Mouse (Mus musculus): ENCODE results near the gene Hlx.

The Hlx gene

DNA sequence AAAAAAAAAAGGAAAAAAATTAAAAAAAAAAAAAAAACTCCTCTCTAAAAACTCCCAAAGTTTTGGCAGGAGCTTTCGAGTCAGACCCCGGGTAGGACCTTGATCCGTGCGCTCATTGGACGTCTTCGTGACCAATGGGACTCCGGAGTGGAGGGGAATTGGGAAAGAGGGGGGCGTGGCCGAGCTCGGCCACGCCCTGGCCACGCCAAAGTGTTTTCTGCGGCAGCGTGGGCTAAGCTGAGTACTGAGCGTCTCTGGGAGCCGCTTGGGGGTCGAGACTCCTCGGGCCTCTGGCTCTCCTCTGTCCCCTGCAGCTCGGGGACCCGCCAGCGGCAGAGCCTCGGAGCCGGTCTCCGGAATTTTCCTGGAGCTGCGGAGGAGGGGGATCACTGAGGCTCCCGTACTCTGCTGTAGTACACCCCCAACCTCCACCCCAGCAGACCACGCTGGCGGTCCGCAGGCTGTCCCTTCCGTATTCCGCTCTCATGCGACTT is at the start of gene Hlx:
Gene Hlx, minus strand, starts transcription at position 64 of the 494 bp plus-strand sequence.
- DNase-seq (ENCODE audit: low spot score), result no peak

DNA sequence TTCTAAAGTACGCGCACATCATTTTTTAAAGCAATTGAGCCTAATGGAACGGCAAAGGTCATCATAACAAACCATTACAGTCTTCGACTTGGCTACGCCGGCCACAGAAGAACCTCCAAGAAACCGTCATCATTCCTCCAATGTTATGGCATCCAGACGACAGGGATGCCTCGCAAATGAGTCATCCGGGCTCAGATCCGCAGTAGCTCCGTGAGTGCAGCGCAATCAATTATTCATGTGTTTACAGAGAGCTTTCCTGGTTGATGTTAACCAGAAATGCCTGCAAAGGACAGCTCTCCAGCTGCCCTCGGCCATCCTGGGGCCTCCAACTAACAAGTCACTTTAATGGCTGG is 49.7 kb upstream of the Hlx start:
- no peak for DNase-seq (ENCODE audit: low spot score)

DNA sequence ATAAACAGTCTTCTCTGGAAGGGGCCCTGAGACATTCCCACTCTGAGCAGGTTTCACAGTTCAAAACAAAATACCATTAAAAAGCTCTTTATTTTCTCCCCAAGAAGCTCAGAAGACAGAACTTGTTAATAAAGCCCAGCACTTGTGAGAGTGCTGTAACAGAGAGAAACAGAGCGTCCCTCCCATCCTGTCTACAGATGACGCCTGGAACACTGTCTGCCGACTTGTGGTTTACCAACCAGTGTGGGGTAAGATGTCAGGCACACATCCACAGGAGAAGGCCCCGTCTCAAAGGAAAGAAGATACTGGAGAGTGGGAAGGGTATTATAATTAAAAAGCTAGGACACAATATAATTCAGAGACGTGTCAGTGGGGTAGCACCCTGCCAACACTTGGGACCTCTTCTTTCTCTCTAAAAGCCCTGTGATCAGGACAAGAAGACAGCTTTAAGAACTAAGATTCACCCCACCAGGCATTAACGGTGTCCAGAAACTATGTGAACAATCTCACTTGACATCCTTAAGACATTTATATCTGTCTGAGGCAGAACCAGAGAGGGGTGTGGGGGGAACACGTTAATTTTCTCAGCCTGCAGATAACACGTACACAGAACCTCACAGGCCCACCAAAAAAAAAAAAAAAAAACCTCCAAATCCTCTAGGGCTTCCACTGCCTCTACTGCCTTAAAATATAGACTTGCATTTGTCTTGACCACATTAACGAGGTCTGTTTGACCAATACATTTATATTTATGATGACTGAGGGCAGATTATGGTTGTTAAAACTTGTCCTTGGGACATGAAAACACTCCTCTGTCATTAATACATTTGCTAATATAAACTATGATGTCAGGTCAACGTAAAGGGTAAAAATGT is 49.1 kb upstream of the Hlx start:
- no peak for DNase-seq (ENCODE audit: low spot score)

DNA sequence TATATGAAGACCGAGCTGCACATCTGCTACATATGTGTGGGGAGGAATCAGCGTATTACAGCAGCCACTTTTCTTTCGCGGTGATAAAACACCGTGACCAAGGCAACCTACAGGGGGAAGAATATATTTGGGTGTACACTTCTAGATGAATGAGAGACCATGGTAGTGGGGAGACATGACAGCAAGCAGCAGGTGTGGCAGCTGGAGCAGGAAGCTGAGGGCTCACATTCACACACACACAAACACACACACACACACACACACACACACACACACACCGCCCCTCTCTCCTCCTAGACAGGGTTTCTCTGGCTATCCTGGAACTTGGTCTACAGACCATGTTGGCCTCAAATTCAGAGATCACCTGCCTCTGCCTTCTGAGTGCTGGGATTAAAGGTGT is 45.7 kb upstream of the Hlx start:
- no peak for DNase-seq (ENCODE audit: low spot score)

DNA sequence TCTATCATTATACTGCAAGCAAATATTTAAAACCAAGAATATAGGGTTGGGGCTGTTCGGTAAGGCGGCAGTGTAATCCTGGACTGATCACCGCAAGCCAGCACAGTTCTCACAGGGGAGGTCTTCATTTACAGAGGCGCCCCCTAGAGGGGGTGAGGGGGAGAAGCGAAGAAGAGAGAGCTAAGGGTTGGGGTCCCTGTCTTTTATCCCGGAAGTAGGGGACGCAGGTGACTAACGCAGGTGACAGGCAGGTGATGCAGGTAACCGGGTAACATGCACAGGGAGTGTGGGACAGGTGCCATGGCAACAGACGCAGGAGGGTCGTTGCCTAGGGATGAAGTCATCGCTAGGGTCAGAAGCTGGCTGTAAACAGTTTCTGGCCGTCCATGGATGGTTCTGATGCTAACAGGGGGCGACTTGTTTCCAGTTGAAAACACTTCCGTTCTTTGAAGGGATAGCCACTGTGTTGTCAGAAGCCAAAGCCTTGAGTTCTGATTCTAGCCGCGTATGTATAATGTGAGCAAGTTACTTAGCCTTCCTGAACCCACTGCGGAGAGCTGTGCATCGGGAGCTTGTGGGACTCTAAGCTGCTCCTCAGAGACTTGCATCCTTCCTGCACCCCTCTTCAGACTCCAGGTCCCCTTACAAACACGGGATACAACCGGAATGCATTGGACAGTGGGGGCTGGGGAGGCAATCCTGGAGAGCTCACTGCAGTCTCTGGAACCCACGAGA is 44.8 kb upstream of the Hlx start:
- DNase-seq (ENCODE audit: low spot score), result no peak

DNA sequence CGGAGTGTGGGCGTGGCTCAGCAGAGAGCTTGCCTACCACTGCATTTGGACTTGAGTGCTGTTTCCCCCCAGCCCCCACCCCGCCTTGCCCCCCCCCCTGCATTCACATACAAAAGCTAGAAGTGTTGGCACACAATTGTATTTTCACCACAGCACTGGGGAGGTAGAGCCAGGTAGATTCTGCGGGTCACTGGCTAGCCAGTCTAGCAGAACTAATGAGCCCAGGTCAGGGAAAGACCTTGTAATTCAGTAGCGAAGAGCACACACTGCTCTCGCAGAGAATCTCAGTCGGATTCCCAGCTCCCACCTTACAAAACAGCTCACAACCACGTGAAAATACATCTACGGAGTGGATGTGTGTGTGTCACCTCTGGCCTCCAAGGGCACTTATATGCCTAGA is 42.9 kb upstream of the Hlx start:
- no peak for DNase-seq (ENCODE audit: low spot score)

DNA sequence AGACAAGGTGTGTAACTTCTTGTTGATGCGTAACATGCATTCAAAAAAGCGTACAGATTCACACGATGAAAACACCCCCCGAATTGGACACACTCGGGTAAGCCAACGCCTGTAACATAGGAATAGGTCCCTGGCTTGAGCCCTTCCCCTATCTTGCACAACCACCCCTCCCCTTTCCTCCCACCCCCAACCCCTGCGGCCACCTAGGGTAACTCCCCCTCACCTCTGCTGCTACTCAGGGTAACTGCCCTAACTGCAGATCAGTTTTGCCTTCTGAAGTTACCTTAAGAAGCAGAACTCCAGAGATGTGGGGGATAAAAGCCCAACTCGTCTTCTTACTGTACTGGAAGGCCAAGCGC is 39.5 kb upstream of the Hlx start:
- DNase-seq (ENCODE audit: low spot score), result no peak

DNA sequence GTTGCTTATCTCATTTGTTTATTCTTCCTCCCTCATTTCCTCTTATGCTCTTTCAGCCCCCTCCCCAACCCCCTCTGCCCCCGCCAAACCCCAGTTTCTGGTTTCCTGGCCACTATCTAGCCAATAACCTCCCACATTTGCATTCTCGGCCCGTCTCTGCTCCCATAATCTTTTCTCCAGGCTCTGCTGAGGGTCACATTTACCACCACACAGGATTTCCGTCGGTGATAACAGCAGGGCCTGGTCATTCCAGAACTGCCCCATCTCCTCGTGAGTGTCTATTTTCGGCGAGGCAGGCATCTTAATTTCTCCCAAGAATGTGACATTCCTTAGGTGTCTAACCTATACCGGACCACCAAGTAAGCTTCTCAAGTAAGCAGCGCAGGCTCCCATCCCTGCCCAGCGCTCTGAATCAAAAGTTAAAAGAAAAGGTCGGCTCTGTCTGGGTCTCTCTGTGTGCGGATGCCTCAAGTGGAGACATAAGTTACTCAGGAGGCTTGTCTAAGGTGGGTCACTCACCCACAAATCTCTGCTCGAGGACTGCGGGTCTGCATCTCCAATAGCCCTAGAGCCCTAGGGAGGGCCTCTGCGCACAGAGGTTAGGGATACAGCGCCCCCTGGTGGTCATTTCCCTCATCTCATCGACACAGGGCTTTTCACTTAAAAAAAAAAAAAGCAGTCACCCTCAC is 38.9 kb upstream of the Hlx start:
- DNase-seq (ENCODE audit: low spot score), result peak; percentile 52

DNA sequence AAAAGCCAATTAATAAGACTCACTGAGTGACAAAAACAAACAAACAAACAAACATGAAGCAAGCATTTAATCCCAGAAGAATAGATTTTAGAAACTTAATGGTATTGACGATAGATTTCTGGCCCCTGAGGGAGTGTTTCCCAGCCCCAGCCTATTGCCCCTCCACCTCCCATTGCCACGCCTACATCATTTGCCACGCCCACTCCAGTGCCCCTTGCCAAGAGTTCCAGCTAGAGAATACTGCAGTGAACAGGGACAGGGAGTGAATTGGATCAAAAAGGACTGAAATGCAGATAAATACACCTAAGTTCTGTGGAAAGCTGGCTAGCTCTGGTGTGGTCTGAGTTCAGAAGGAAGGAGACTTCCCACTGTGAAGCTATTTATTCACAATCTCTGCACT is 31.4 kb upstream of the Hlx start:
- DNase-seq (ENCODE audit: low spot score), result no peak

DNA sequence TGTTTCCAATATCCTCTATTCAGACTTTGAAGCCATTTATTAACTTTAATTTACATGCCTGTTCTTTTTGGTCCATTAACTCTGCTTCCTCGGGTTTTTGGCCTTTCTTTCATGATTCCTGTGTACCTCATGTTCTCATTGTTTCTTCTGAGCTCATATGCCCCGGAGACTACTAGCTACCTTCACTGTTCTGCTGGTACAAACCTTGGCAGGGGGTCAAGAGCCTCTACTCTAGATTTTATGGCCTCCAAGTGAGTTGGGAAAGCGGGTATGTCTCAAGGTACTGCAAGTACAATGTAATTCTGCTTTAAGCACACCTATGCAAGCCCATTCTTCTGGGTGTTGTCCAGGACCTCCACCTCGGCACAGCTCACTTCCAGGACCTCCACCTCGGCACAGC is 30.5 kb upstream of the Hlx start:
- no peak for DNase-seq (ENCODE audit: low spot score)

DNA sequence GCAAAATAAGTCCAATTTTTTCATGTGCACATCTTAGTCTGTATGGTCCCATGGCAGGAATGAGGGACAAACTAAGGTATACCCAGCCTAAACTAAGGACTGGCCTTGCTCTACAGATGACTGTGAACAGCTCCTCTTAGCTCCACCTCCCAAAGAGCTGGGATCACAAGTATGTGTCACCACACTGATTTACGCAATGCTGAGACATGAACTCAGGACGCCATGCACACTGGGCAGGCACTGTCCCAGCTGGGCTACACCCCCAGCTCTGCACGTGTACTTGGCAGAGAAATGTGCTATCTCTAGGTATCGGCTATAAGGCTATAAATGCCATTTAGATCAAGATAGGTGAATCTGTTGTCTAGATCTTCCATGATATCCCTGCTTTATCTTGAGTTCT is 29.6 kb upstream of the Hlx start:
- no peak for DNase-seq (ENCODE audit: low spot score)

DNA sequence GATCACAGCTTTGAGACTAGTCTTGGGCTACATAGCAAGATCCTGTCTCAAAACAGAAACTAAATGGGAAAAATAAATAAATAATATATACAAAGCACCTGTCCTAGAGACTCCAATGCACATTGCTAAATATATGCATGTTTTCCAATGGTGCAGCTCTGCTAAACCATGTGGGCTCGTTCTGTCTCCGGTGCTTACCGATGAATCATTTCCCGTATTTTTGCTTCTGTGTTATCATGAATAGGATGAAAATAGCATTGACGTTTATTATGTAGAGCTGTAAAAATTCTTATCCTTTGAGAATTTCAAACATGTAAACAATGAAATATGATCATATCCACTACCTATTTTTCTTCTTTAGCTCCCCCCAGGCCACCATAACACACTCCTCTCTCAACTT is 20.3 kb upstream of the Hlx start:
- DNase-seq (ENCODE audit: low spot score), result no peak

DNA sequence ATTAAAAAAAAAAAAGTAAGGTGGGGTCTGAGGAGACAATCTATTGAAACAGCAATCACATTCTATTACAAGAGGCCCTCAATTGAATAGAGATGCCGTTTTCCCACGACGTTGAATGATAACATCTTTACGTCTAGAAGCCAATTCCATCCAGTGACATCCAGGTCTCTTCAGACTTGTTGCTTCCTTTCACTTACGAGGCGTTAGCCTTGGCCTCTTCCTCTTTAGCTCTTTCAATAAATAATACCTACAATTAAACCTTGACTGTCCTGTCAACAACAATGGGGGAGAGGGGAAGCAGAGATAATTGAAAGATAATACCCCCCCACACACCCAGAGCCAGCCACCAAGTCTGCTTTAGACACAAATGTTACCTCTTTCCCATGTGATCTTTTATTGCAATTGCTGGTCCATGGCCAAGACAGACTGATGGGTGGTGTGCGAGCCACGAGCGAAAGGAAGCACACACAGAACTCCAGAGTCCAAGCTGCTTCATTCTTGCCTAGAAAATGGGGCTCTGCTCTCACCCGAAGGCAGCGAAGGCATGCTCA is 17.8 kb upstream of the Hlx start:
- DNase-seq (ENCODE audit: low spot score), result no peak

DNA sequence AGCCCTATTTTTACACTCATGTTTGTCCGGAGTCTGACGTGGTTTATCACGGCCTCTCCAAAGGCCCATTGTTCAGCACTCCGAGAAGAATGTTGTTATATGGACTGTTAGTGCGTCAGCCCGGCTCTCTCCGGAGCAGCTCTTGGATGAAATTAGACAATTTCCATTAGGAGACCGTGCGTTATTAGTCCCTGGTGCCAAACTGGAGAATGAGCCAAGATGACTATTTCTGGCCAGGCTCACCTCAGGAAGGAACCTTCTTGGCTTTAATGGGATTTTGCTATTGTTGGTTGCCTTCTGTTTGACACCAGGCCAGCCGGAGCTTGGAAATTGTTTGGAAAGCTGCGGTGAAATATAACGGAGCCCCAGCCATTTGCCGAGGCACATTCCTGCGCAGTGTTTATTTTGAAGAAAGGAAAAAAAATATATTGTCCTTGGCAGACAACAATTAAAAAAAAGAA is 16.3 kb upstream of the Hlx start:
- DNase-seq (ENCODE audit: low spot score), result no peak

DNA sequence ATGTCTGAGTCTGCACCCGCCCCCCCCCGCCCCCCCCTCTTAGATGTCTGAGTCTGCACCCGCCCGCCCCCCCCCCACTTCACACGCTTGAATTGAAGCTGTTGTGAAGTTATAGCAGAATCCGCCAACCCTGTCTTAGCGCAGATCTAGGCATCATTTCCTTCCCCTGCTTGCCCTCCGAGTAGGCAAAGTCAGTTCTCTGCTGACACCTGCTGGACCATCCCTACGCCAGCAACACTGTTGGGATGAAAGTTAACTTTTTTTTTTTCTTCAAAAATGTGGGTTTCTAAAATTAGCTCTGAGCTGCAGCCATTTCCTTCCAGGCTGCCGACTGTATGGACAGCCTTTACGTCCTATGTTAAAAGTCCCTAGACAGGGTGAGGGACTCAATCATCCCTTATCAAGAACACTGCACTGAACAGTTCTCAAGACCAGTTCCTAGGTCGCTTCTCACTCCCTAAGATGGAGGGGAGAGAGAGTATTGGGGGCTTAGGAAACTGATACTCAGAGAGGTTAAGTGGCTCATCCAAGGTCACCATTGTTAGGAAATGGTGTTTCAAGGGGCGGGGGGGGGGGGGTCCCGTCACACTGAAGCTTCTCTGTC is 5.6 kb upstream of the Hlx start:
- peak; percentile 42 for DNase-seq (ENCODE audit: low spot score)

DNA sequence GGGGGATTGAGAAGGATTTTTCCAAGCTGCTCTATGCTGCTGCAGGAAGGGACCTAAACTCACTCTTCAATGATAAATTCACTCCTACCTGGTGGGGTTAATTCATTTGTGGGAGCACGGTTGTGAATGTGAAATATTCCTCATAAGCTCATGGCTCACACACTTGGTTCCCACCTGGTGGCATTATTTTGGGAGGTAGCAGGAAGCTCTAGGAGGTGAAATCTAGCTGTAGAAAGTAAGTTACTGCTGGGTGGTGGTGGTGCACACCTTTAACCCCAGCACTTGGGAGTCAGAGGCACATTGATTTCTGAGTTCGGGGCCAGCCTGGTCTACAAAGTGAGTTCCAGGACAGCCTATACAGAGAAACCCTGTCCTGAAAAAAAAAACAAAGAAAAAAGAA is 4.8 kb upstream of the Hlx start:
- no peak for DNase-seq (ENCODE audit: low spot score)

DNA sequence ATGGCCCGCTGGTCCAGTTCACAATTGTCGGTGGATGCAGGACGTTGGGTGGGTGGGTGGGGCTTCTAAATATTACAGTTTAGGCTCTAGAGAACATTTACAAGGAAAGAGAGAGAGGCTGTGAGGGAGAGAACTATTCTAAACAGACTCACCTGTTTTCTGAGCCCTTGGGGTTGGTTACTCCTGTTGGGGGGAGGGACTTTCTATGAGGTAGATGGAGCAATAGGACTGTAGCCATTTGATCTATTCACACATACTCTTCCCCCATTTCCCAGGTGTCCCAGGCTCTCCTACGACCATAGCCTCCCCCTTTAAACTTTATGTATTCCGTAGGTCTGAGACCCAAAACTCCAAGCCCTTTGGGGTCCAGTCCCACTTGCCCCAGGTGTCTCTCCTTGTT is 3.8 kb upstream of the Hlx start:
- DNase-seq (ENCODE audit: low spot score), result no peak

DNA sequence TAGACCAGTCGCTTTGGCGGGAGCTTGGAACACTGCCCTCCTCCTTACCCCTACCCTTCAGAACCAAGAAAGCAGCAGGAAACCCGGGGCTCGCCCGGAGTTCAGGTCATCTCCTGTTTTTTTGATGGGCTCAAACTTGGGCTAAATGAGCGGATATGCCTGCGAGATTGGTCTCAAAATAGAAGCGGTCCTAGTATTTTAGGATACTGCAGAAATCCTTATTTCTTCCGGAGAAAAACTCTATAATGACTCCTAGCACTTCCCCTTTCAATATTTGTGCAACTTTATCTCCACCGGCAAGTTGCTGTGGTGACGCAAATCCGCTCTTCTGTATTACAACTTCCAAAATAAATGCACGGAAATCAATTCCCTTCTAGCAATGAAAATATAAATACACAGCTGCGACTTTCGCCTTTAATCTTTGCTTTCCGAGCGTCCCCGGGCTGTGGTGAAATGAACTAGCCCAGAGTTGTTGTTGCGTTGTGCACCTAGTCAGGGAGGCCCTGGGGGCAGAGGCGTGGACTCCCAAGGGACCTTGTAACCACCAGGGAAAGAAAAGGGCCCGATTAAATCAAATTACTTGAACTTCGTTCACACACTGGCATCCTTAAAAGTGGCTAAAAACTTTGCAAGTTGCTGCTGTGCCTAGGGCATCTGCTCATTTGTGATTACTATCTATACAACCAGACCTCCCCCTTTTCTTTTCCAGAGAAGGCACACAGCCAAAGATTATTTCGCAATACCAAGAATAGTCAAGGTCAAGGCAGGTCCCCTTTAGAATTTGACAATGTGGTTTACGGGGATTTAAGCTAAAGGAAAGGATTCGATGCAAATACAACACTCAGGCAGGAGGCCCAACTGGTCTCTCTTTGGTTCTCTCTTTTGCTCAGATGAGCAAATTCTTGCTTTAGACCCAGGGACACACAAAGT is 2.8 kb upstream of the Hlx start:
- peak; percentile 5 for DNase-seq (ENCODE audit: low spot score)

DNA sequence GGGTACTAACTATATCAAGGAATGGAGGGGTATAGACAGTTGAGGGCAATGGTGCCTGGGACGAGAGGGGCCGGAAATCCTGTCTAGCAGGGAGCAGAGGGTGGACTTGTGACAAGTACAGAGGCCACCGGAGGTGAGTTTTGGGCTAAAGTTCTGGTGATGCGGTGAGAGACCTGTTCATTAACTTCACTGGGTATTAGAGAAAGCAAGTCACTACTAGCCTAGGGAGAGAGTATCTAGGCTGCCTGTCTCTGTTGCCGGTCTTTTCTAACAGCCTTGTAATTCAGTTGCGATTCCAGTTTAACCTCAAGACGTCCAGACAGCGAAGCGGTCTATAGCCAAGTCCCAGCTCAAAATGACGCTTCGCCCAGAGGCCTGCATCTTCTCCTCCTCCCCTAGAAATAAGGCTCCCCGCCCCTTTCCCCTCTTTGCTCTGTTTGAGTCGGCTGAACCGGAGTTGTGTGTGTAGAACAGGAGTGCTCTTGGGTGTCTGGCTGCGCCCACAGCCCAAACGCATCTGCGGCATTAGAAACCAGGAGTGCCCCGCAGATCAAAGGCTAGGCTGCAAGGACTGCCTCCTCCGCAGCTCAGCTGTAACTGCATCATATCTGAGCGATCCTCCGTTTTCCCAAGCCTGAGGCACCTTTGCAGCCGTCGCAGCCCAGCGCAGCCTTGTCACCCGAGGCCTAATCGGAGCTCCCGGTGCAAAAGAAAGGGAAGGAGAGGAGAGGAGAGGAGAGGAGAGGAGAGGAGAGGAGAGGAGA is 1.8 kb upstream of the Hlx start:
- peak; percentile 14 for DNase-seq (ENCODE audit: low spot score)
